Mouse (Mus musculus): ENCODE measurements at regions not wholly inside any gene's neighbourhood (a gene's known extent, or its start where the extent isn't known, plus 50 kb on each side); places are given as distances from the start of the nearest gene placed in this dataset.

- ATAC-seq (ENCODE audit: low FRiP score): no peak
- Histone ChIP-seq H3K4me1 (peaks cover 12% of the 10 kb centered on the region), H3K36me3 (replicated peaks) (no peaks in the 10 kb centered on the region), H3K9me3 (no peaks in the 10 kb centered on the region), H3K9ac (no peak overlapping the region), H3K4me2 (no peak overlapping the region), H3K27me3 (no peaks in the 10 kb centered on the region), H3K4me3 (replicated peaks) (no peak overlapping the region), H3K27ac (no peak overlapping the region)
- WGBS: 58% methylated on average over 5 of the region's 5 CpGs
These were observed 335.8 kb downstream of the Ptprc start for GRCm38 (mm10) chr1:137839703-137840102.

- no peaks in the 10 kb centered on the region for H3K9me3 ChIP-seq
- H3K36me3 ChIP-seq (replicated peaks): no peaks in the 10 kb centered on the region
- whole genome bisulfite sequencing: 80% methylated on average over 2 of the region's 2 CpGs
- peak overlapping the region; percentile 59; the same call in 1 of the 2 replicates for H3K27ac ChIP-seq
- no peaks in the 10 kb centered on the region for H3K27me3 ChIP-seq
- H3K4me2 ChIP-seq: no peak overlapping the region
- no peak overlapping the region for H3K4me3 ChIP-seq (replicated peaks)
- no peak for ATAC-seq (ENCODE audit: low FRiP score)
- no peak overlapping the region for H3K9ac ChIP-seq
- H3K4me1 ChIP-seq: peaks cover 12% of the 10 kb centered on the region
These were observed 336.2 kb downstream of the Ptprc start for GRCm38 (mm10) chr1:137839263-137839662.

- no peak overlapping the region for H3K4me2 ChIP-seq
- H3K4me1 ChIP-seq: peaks cover 12% of the 10 kb centered on the region
- H3K9me3 ChIP-seq: no peaks in the 10 kb centered on the region
- H3K36me3 ChIP-seq (replicated peaks): no peaks in the 10 kb centered on the region
- H3K4me3 ChIP-seq (replicated peaks): no peak overlapping the region
- H3K9ac ChIP-seq: no peak overlapping the region
- peak; percentile 80 for ATAC-seq (ENCODE audit: low FRiP score)
- WGBS: 16% methylated on average over 8 of the region's 8 CpGs
- H3K27me3 ChIP-seq: no peaks in the 10 kb centered on the region
- H3K27ac ChIP-seq: no peak overlapping the region
These were observed 337.2 kb downstream of the Ptprc start for GRCm38 (mm10) chr1:137838357-137838756.

GRCm38 (mm10) chr1:137833535-137833934, 342.0 kb downstream of the Ptprc start:
- Histone ChIP-seq H3K4me1 (peaks cover 4% of the 10 kb centered on the region; the same call in 1 of the 2 replicates), H3K9me3 (no peaks in the 10 kb centered on the region), H3K36me3 (replicated peaks) (no peaks in the 10 kb centered on the region), H3K27me3 (no peaks in the 10 kb centered on the region), H3K4me2 (no peak overlapping the region), H3K9ac (no peak overlapping the region), H3K4me3 (replicated peaks) (no peak overlapping the region), H3K27ac (no peak overlapping the region)
- WGBS: 70% methylated on average over 3 of the region's 3 CpGs
- ATAC-seq (ENCODE audit: low FRiP score): no peak

- 85% methylated on average over 4 of the region's 4 CpGs for WGBS
- Histone ChIP-seq H3K4me1 (no peaks in the 10 kb centered on the region), H3K9me3 (no peaks in the 10 kb centered on the region), H3K4me2 (no peak overlapping the region), H3K9ac (no peak overlapping the region), H3K27me3 (no peaks in the 10 kb centered on the region), H3K27ac (no peak overlapping the region), H3K4me3 (replicated peaks) (no peak overlapping the region), H3K36me3 (replicated peaks) (no peaks in the 10 kb centered on the region)
- no peak for ATAC-seq (ENCODE audit: low FRiP score)
These were observed 344.2 kb downstream of the Ptprc start for GRCm38 (mm10) chr1:137831284-137831683.

- no peak overlapping the region for H3K4me2 ChIP-seq
- 92% methylated on average over 4 of the region's 4 CpGs for WGBS
- no peak overlapping the region for H3K4me3 ChIP-seq (replicated peaks)
- H3K9ac ChIP-seq: no peak overlapping the region
- H3K4me1 ChIP-seq: no peaks in the 10 kb centered on the region
- no peaks in the 10 kb centered on the region for H3K36me3 ChIP-seq (replicated peaks)
- H3K27me3 ChIP-seq: no peaks in the 10 kb centered on the region
- no peak overlapping the region for H3K27ac ChIP-seq
- ATAC-seq (ENCODE audit: low FRiP score): no peak
- H3K9me3 ChIP-seq: no peaks in the 10 kb centered on the region
These were observed 348.1 kb downstream of the Ptprc start for GRCm38 (mm10) chr1:137827379-137827778.

GRCm38 (mm10) chr1:137815401-137815888, 360.1 kb downstream of the Ptprc start:
- H3K4me1 ChIP-seq: no peaks in the 10 kb centered on the region
- ATAC-seq (ENCODE audit: low FRiP score): no peak
- H3K36me3 ChIP-seq (replicated peaks): no peaks in the 10 kb centered on the region
- H3K4me3 ChIP-seq (replicated peaks): no peak overlapping the region
- H3K27ac ChIP-seq: no peak overlapping the region
- 90% methylated on average over 4 of the region's 4 CpGs for WGBS
- no peak overlapping the region for H3K9ac ChIP-seq
- H3K9me3 ChIP-seq: no peaks in the 10 kb centered on the region
- H3K27me3 ChIP-seq: no peaks in the 10 kb centered on the region
- H3K4me2 ChIP-seq: no peak overlapping the region

- Histone ChIP-seq H3K9ac (no peak overlapping the region), H3K4me2 (no peak overlapping the region), H3K4me3 (replicated peaks) (no peak overlapping the region), H3K4me1 (no peaks in the 10 kb centered on the region), H3K27ac (no peak overlapping the region), H3K27me3 (no peaks in the 10 kb centered on the region), H3K36me3 (replicated peaks) (no peaks in the 10 kb centered on the region), H3K9me3 (no peaks in the 10 kb centered on the region)
- 93% methylated on average over 2 of the region's 2 CpGs for WGBS
- no peak for ATAC-seq (ENCODE audit: low FRiP score)
These were observed 361.0 kb downstream of the Ptprc start for GRCm38 (mm10) chr1:137814556-137814955.

GRCm38 (mm10) chr1:137813716-137814115, 361.8 kb downstream of the Ptprc start:
- WGBS: 36% methylated on average over 1 of the region's 1 CpGs
- no peak overlapping the region for H3K4me2 ChIP-seq
- no peak overlapping the region for H3K9ac ChIP-seq
- H3K9me3 ChIP-seq: no peaks in the 10 kb centered on the region
- H3K36me3 ChIP-seq (replicated peaks): no peaks in the 10 kb centered on the region
- ATAC-seq (ENCODE audit: low FRiP score): no peak
- H3K27me3 ChIP-seq: no peaks in the 10 kb centered on the region
- H3K4me1 ChIP-seq: no peaks in the 10 kb centered on the region
- H3K4me3 ChIP-seq (replicated peaks): no peak overlapping the region
- H3K27ac ChIP-seq: no peak overlapping the region

- Histone ChIP-seq H3K4me1 (no peaks in the 10 kb centered on the region), H3K27me3 (no peaks in the 10 kb centered on the region), H3K27ac (no peak overlapping the region), H3K9me3 (no peaks in the 10 kb centered on the region), H3K36me3 (replicated peaks) (no peaks in the 10 kb centered on the region), H3K4me2 (no peak overlapping the region), H3K9ac (no peak overlapping the region), H3K4me3 (replicated peaks) (no peak overlapping the region)
- WGBS: 91% methylated on average over 4 of the region's 4 CpGs
- no peak for ATAC-seq (ENCODE audit: low FRiP score)
These were observed 363.5 kb downstream of the Ptprc start for GRCm38 (mm10) chr1:137811981-137812380.

- ATAC-seq (ENCODE audit: low FRiP score): no peak
- no peak overlapping the region for H3K4me2 ChIP-seq
These were observed 368.8 kb downstream of the Ptprc start for GRCm38 (mm10) chr1:137806742-137807141.

GRCm38 (mm10) chr1:137806252-137806651, 369.3 kb downstream of the Ptprc start:
- ATAC-seq (ENCODE audit: low FRiP score): no peak
- Histone ChIP-seq H3K4me1 (no peaks in the 10 kb centered on the region), H3K4me2 (no peak overlapping the region), H3K36me3 (replicated peaks) (no peaks in the 10 kb centered on the region), H3K9ac (no peak overlapping the region), H3K27me3 (no peaks in the 10 kb centered on the region), H3K4me3 (replicated peaks) (no peak overlapping the region), H3K9me3 (no peaks in the 10 kb centered on the region), H3K27ac (no peak overlapping the region)
- WGBS: 90% methylated on average over 8 of the region's 8 CpGs

More at GRCm38 (mm10) chr1:137806742-137807141, 368.8 kb downstream of the Ptprc start:
- Histone ChIP-seq H3K36me3 (replicated peaks) (no peaks in the 10 kb centered on the region), H3K4me3 (replicated peaks) (no peak overlapping the region), H3K9ac (no peak overlapping the region), H3K27ac (no peak overlapping the region), H3K4me1 (no peaks in the 10 kb centered on the region), H3K9me3 (no peaks in the 10 kb centered on the region), H3K27me3 (no peaks in the 10 kb centered on the region)
- WGBS: 79% methylated on average over 8 of the region's 8 CpGs

GRCm38 (mm10) chr1:137802119-137802518, 373.4 kb downstream of the Ptprc start:
- Histone ChIP-seq H3K9ac (no peak overlapping the region), H3K36me3 (replicated peaks) (no peaks in the 10 kb centered on the region), H3K27ac (no peak overlapping the region), H3K4me1 (no peaks in the 10 kb centered on the region), H3K4me3 (replicated peaks) (no peak overlapping the region), H3K9me3 (no peaks in the 10 kb centered on the region), H3K4me2 (no peak overlapping the region), H3K27me3 (no peaks in the 10 kb centered on the region)
- no peak for ATAC-seq (ENCODE audit: low FRiP score)
- WGBS: 85% methylated on average over 4 of the region's 4 CpGs
